Mouse (Mus musculus): Measurements from ENCODE around the gene Ryr2. TPM values are rescaled to one million over a fixed set of nuclear protein-coding genes. Genes with fewer than 3 reads are reported as not detected.

Gene Ryr2
- polyA plus RNA-seq, 1 experiment from 2014 or later: 0.78 TPM

DNA sequence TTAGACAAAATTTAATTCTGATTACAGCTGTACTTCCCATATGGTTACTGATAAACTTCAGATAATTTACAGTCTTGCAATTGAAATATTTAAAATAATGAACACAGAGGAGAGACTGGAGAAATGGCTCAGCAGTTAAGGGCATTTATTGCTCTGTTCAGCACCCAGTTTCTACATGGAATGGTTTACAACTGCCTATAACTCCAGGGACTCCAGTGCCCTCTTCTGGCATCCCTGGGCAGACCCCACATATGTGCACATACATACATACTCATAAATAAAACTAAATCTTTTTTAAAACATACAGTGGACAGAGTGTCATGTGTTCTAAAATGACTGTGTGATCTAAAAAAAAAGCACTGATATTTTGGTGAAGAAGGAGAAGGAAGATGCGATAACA lies 262.9 kb downstream of the Ryr2 start:
- DNase-seq (ENCODE audit: low spot score) (no peak), ATAC-seq (no peak)
- no peak overlapping the region for H3K4me3 ChIP-seq (ENCODE audit: low read depth, low read length)
- H3K9ac ChIP-seq (replicated peaks; ENCODE audit: low read depth): no peak overlapping the region
- no peaks in the 10 kb centered on the region for H3K4me1 ChIP-seq (ENCODE audit: insufficient read depth, low read depth, low read length)
- TF ChIP-seq EP300 (IDR thresholded peaks at IDR 0.05) (no peak), CTCF (IDR thresholded peaks at IDR 0.05) (no peak)
- no peaks in the 10 kb centered on the region for H3K36me3 ChIP-seq (ENCODE audit: insufficient read depth, low read length)
- H3K9me3 ChIP-seq (ENCODE audit: low read length): no peaks in the 10 kb centered on the region
- no peak overlapping the region for H3K27ac ChIP-seq (ENCODE audit: low read length)
- no peaks in the 10 kb centered on the region for H3K27me3 ChIP-seq (replicated peaks; ENCODE audit: insufficient read depth, low read length)
- WGBS: 96% methylated on average over 1 of the region's 1 CpGs
- H3K4me2 ChIP-seq (replicated peaks; ENCODE audit: low read depth, low read length): no peak overlapping the region

DNA sequence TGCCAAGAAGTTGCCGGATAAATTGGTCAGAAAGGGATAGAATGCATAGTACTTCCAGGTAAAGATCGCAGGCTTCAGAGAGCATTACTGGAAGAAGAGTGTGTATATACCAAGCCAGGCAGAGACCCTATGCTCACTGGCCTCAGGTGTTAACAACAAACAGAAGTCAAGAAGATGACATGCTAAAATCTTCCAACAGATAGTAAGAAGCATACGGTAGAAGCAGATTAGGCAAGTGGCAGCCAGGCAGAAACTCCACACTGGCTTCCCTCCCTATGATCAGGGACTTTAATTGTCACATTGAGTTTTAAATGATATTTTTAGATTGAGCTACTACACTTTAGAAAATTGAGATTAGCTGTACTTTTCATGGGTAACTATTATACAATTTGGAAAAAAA lies 268.9 kb downstream of the Ryr2 start:
- Histone ChIP-seq H3K36me3 (ENCODE audit: insufficient read depth, low read length) (no peaks in the 10 kb centered on the region), H3K4me1 (ENCODE audit: insufficient read depth, low read depth, low read length) (no peaks in the 10 kb centered on the region), H3K9me3 (ENCODE audit: low read length) (no peaks in the 10 kb centered on the region), H3K4me3 (ENCODE audit: low read depth, low read length) (no peak overlapping the region), H3K9ac (replicated peaks; ENCODE audit: low read depth) (no peak overlapping the region), H3K27me3 (replicated peaks; ENCODE audit: insufficient read depth, low read length) (no peaks in the 10 kb centered on the region), H3K4me2 (replicated peaks; ENCODE audit: low read depth, low read length) (no peak overlapping the region), H3K27ac (ENCODE audit: low read length) (no peak overlapping the region)
- WGBS: 95% methylated on average over 3 of the region's 3 CpGs
- TF ChIP-seq EP300 (IDR thresholded peaks at IDR 0.05): no peak
- TF ChIP-seq CTCF (IDR thresholded peaks at IDR 0.05): no peak
- ATAC-seq (no peak), DNase-seq (ENCODE audit: low spot score) (no peak)

GRCm38 (mm10) chr13:11837152-11837551 lies 269.6 kb downstream of the Ryr2 start:
- Histone ChIP-seq H3K36me3 (ENCODE audit: insufficient read depth, low read length) (no peaks in the 10 kb centered on the region), H3K4me2 (replicated peaks; ENCODE audit: low read depth, low read length) (no peak overlapping the region), H3K27me3 (replicated peaks; ENCODE audit: insufficient read depth, low read length) (no peaks in the 10 kb centered on the region), H3K9me3 (ENCODE audit: low read length) (no peaks in the 10 kb centered on the region), H3K4me3 (ENCODE audit: low read depth, low read length) (no peak overlapping the region), H3K4me1 (ENCODE audit: insufficient read depth, low read depth, low read length) (no peaks in the 10 kb centered on the region), H3K27ac (ENCODE audit: low read length) (no peak overlapping the region), H3K9ac (replicated peaks; ENCODE audit: low read depth) (no peak overlapping the region)
- ATAC-seq (no peak), DNase-seq (ENCODE audit: low spot score) (no peak)
- WGBS: 85% methylated on average over 4 of the region's 4 CpGs
- TF ChIP-seq CTCF (IDR thresholded peaks at IDR 0.05): no peak
- TF ChIP-seq EP300 (IDR thresholded peaks at IDR 0.05): no peak

GRCm38 (mm10) chr13:11836304-11837078 lies 270.3 kb downstream of the Ryr2 start:
- no peaks in the 10 kb centered on the region for H3K36me3 ChIP-seq (ENCODE audit: insufficient read depth, low read length)
- no peak overlapping the region for H3K4me2 ChIP-seq (replicated peaks; ENCODE audit: low read depth, low read length)

DNA sequence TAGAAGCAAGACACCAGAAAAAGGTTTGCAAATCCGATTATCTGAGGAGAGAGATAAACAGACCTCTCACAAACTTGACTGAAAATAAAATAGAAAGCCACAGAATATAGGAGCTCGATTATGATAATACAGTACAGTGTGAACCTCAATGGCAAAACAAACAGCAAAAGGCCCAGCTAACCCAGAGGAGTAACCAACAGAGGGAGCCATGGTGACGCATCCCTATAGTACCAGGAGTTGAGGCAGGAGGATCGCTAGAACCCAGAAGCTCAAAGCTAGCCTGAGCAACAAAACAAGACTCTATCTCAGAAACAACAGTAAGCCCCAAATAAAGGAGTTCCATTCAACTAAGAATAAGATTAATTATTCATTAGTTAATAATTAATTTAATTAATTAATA lies 275.5 kb downstream of the Ryr2 start:
- Histone ChIP-seq H3K4me2 (replicated peaks; ENCODE audit: low read depth, low read length) (no peak overlapping the region), H3K27ac (ENCODE audit: low read length) (no peak overlapping the region), H3K9ac (replicated peaks; ENCODE audit: low read depth) (no peak overlapping the region), H3K9me3 (ENCODE audit: low read length) (no peaks in the 10 kb centered on the region), H3K4me1 (ENCODE audit: insufficient read depth, low read depth, low read length) (no peaks in the 10 kb centered on the region), H3K36me3 (ENCODE audit: insufficient read depth, low read length) (no peaks in the 10 kb centered on the region), H3K4me3 (ENCODE audit: low read depth, low read length) (no peak overlapping the region), H3K27me3 (replicated peaks; ENCODE audit: insufficient read depth, low read length) (no peaks in the 10 kb centered on the region)
- no peak for TF ChIP-seq EP300 (IDR thresholded peaks at IDR 0.05)
- no peak for TF ChIP-seq CTCF (IDR thresholded peaks at IDR 0.05)
- no peak for DNase-seq (ENCODE audit: low spot score)
- ATAC-seq: no peak
- WGBS: 71% methylated on average over 4 of the region's 4 CpGs

More at GRCm38 (mm10) chr13:11836304-11837078, 270.3 kb downstream of the Ryr2 start:
- H3K4me3 ChIP-seq (ENCODE audit: low read depth, low read length): no peak overlapping the region
- no peak for TF ChIP-seq CTCF (IDR thresholded peaks at IDR 0.05)
- TF ChIP-seq EP300 (IDR thresholded peaks at IDR 0.05): no peak
- H3K27ac ChIP-seq (ENCODE audit: low read length): no peak overlapping the region
- DNase-seq (ENCODE audit: low spot score) (no peak), ATAC-seq (no peak)
- WGBS: 52% methylated on average over 6 of the region's 6 CpGs
- no peaks in the 10 kb centered on the region for H3K9me3 ChIP-seq (ENCODE audit: low read length)
- no peaks in the 10 kb centered on the region for H3K27me3 ChIP-seq (replicated peaks; ENCODE audit: insufficient read depth, low read length)
- H3K4me1 ChIP-seq (ENCODE audit: insufficient read depth, low read depth, low read length): no peaks in the 10 kb centered on the region
- no peak overlapping the region for H3K9ac ChIP-seq (replicated peaks; ENCODE audit: low read depth)

- Histone ChIP-seq H3K4me2 (replicated peaks; ENCODE audit: low read depth, low read length) (no peak overlapping the region), H3K36me3 (ENCODE audit: insufficient read depth, low read length) (no peaks in the 10 kb centered on the region), H3K9ac (replicated peaks; ENCODE audit: low read depth) (no peak overlapping the region), H3K27ac (ENCODE audit: low read length) (no peak overlapping the region), H3K4me1 (ENCODE audit: insufficient read depth, low read depth, low read length) (no peaks in the 10 kb centered on the region), H3K27me3 (replicated peaks; ENCODE audit: insufficient read depth, low read length) (no peaks in the 10 kb centered on the region), H3K4me3 (ENCODE audit: low read depth, low read length) (no peak overlapping the region), H3K9me3 (ENCODE audit: low read length) (no peaks in the 10 kb centered on the region)
- peak; percentile 40; the same call in 1 of the 2 replicates for TF ChIP-seq CTCF (IDR thresholded peaks at IDR 0.05)
- no peak for TF ChIP-seq EP300 (IDR thresholded peaks at IDR 0.05)
- DNase-seq (ENCODE audit: low spot score) (no peak), ATAC-seq (no peak)
- 100% methylated on average over 2 of the region's 2 CpGs for WGBS
Observed at GRCm38 (mm10) chr13:11825563-11826226, 281.1 kb downstream of the Ryr2 start.

Data from lung, postnatal 0 days (tissue).